Mouse (Mus musculus) cortical plate, adult 2 months (tissue): ENCODE results near the gene Thrap3. TPM values are rescaled to one million over a fixed set of nuclear protein-coding genes. Genes with fewer than 3 reads are reported as not detected.
"Not testable (repeated sequence)": the region's sequence is repeated elsewhere in the genome, so short reads cannot be mapped to it uniquely, and the experiment has no call there.

ENCODE experiments used
- H3K27ac ChIP-seq: fragments of 200-500 bp; 2 replicates; pipeline ENCODE4 v1.5.1; 2012; ENCODE audit warnings: low read length, control low read depth, inconsistent platforms; ENCODE audit not compliant: insufficient read depth
- H3K4me1 ChIP-seq: fragments of 200-500 bp; 2 replicates; pipeline ENCODE4 v1.6.1; 2011; ENCODE audit warnings: low read length; ENCODE audit not compliant: control insufficient read depth, insufficient read depth
- H3K4me3 ChIP-seq: fragments of 200-500 bp; 2 replicates; pipeline ENCODE4 v1.5.1; 2011; ENCODE audit warnings: mild to moderate bottlenecking, low read length, control low read depth; ENCODE audit not compliant: insufficient read depth
- CTCF ChIP-seq: fragments of 200-500 bp; IDR thresholded peaks from 2 replicates; pipeline ENCODE4 v1.5.1; 2011; ENCODE audit warnings: mild to moderate bottlenecking, control low read depth, low read length; ENCODE audit not compliant: insufficient read depth; ENCODE audit errors: extremely low read depth
- POLR2A ChIP-seq: fragments of 200-500 bp; IDR thresholded peaks from 2 replicates; pipeline ENCODE4 v1.6.1; 2011; ENCODE audit warnings: mild to moderate bottlenecking, low read length, control low read depth; ENCODE audit not compliant: insufficient read depth; ENCODE audit errors: extremely low read depth
- polyA plus RNA-seq: library from polyadenylated mRNA; depleted of rRNA; stranded (reverse); fragments of >200 nt; gene quantifications from 2 replicates; pipeline ENCODE4 v1.2.3, GENCODE M21; 2012

Thrap3 gene
- polyA plus RNA-seq, 1 experiment, result 86.1 TPM

DNA sequence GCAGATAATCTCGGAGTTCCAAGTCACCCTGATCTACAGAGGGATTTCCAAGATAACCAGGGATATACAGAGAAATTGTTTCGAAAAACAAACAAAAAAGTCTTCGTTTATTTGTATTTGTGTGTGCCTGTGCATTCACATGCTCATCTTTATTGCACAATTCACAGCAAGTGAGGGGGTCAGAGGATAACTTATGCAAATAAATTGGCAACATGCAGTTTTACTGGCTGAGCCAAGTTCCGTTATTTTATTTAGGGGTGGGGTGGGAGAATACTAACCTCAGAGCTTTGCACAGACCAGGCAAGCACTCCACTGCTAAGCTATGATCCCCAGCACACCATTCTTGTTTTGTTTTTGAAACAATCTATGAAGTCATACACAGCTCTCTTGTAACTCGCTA, 28.8 kb downstream of the Thrap3 start:
- H3K4me1 ChIP-seq, result no peaks in the 10 kb centered on the region

DNA sequence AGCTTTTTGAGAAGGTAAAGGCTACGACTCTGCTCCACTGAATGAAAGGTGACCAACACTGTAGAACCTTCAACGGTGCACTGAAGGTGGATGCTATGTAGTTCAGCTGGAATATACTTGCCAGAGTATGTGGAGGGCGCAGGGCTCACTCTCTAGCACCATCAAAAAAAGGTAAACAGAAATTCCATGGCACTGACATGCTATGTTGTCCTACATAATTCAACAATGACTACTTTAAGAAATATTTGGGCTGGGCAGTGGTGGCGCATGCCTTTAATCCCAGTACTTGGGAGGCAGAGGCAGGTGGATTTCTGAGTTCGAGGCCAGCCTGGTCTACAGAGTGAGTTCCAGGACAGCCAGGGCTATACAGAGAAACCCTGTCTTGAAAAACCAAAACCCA, 31.8 kb downstream of the Thrap3 start:
- H3K4me1 ChIP-seq, H3K4me3 ChIP-seq, H3K27ac ChIP-seq: not testable (repeated sequence)

More for the DNA sequence above, 28.8 kb downstream of the Thrap3 start:
- Histone ChIP-seq H3K27ac (no peak overlapping the region), H3K4me3 (no peak overlapping the region)
- TF ChIP-seq POLR2A (no peak), CTCF (no peak)

DNA sequence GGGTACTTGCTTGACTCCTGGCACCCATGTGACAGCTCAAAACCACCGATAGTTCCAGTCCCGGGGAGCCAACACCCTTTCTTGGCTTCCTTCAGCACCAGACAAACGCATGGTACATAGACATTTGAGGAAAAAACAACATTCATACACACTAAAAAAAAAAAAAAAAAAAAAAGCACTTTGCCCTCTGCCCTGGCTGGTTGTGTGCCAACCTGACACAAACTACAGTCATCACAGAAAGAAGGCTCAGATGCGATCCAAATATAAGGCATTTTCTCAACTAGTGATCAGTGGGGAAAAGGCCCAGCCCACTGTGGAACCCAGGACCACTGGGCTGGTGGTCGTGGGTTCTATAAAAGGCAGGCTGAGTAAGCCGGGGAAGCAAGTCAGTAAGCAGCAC, 33.7 kb downstream of the Thrap3 start:
- Histone ChIP-seq H3K4me3 (no peak overlapping the region), H3K27ac (no peak overlapping the region), H3K4me1 (no peaks in the 10 kb centered on the region)
- TF ChIP-seq POLR2A, result no peak
- TF ChIP-seq CTCF, result no peak

DNA sequence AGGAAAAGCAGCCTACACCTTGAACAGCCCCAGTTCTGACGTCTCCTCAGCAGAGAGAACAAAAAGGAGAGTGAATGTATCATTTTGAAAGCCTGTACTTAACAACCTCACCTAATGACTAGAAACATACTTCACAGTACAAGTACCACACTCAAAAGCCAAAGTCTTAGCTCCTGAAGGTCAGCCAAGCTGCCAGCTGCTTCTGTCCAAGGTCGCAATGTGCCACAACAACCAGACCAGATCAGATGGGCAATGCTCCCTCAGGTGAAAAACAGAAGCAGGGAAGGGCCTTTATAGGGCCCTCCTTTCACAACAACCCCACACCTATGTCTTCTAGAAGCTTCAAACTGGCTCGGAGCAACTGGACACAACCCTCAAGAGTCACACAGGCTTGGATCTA, 36.5 kb downstream of the Thrap3 start:
- TF ChIP-seq POLR2A (no peak), CTCF (no peak)
- no peaks in the 10 kb centered on the region for H3K4me1 ChIP-seq
- H3K27ac ChIP-seq, result no peak overlapping the region
- H3K4me3 ChIP-seq, result no peak overlapping the region

DNA sequence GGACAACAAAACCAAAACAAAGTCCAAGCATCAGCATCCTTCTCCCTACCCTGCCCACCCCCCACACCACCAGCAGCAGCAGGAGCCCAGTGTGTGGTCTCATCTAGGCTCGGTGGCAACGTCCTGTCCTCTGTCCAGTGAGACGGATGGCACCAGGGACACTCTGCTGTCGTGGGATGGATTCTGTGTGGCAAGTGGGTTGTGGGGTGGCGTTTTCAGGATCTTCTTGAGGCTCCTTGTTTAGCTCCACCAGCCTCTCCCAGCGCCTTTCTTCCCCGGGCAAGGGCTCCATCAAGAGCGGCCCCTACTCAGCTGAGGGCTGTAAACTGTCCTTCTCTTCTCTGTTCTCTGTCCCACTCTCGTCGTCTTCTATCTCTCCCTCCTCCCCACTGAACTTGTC, 37.5 kb downstream of the Thrap3 start:
- H3K27ac ChIP-seq, H3K4me3 ChIP-seq, H3K4me1 ChIP-seq: not testable (repeated sequence)

- no peak overlapping the region for H3K27ac ChIP-seq
- TF ChIP-seq POLR2A (no peak), CTCF (no peak)
- no peak overlapping the region for H3K4me3 ChIP-seq
- no peaks in the 10 kb centered on the region for H3K4me1 ChIP-seq
Measured at GRCm38 (mm10) chr4:126163685-126164084, 38.9 kb downstream of the Thrap3 start.

GRCm38 (mm10) chr4:126163067-126163659, 39.4 kb downstream of the Thrap3 start, which contains the start of gene Sh3d21:
Sh3d21 (minus strand) TSS chr4:126163491.
- TF ChIP-seq POLR2A, result no peak
- Histone ChIP-seq H3K4me1 (no peaks in the 10 kb centered on the region), H3K4me3 (peak within 1 kb of the TSS; percentile 38), H3K27ac (no peak within 1 kb of the TSS)

DNA sequence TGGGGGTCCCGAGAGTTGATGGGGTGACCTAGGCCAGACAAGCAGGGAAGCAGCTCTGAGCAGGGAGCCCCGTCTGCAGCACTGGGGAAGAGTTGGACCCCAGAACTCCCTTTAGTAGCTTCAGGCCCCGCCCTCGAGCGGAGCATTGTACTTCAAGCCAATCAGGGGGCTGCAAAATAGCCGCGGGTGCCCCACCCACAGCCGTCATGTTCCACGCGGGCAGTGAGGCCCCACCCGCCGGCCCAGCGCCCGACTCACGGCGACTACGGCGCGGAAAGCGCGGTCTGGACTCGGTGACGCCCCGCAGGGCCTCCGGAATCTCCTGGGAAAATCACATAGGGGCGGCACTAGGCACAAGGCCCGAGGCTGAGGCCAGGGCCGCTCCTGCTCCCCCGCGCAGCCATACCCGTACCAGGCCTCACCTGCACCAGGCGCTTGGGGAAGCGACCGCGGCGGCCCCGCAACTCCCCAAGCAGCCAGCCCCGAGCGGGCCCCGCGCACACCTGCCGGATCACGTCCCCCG, 40.0 kb downstream of the Thrap3 start:
- no peaks in the 10 kb centered on the region for H3K4me1 ChIP-seq
- peak overlapping the region; percentile 38 for H3K4me3 ChIP-seq
- H3K27ac ChIP-seq, result no peak overlapping the region
- TF ChIP-seq CTCF (no peak), POLR2A (peak; percentile 41; the same call in 1 of the 2 replicates)

GRCm38 (mm10) chr4:126161986-126162385, 40.6 kb downstream of the Thrap3 start:
- TF ChIP-seq POLR2A (no peak), CTCF (no peak)
- no peaks in the 10 kb centered on the region for H3K4me1 ChIP-seq
- peak overlapping the region; percentile 38; the same call in 1 of the 2 replicates for H3K4me3 ChIP-seq
- no peak overlapping the region for H3K27ac ChIP-seq

DNA sequence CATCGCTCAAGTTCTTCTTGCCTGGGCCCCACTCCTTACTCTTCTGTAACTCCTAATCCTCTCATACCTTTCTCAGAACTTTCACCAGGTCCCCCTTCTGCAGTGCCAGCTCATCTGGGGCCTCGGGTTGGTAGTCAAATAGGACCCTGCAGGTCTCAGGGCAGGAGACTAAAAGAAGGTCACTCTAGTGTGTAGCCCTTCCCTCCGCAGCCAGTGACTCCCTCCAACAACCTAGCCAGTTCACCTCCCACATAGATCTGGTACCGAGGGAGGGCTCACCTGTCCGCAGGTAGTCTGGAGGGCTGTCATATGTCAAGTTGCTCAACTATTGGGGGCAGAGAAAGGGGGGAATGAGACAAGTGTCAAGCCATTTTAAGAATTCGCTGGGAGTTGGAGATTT, 41.1 kb downstream of the Thrap3 start:
- no peaks in the 10 kb centered on the region for H3K4me1 ChIP-seq
- no peak overlapping the region for H3K4me3 ChIP-seq
- no peak overlapping the region for H3K27ac ChIP-seq
- TF ChIP-seq POLR2A (no peak), CTCF (no peak)
